Mouse (Mus musculus): ENCODE data around the gene Smyd2. TPM values are rescaled to one million over a fixed set of nuclear protein-coding genes. Genes with fewer than 3 reads are reported as not detected.

Smyd2 gene
- polyA plus RNA-seq, 1 experiment, result 70.8 TPM

DNA sequence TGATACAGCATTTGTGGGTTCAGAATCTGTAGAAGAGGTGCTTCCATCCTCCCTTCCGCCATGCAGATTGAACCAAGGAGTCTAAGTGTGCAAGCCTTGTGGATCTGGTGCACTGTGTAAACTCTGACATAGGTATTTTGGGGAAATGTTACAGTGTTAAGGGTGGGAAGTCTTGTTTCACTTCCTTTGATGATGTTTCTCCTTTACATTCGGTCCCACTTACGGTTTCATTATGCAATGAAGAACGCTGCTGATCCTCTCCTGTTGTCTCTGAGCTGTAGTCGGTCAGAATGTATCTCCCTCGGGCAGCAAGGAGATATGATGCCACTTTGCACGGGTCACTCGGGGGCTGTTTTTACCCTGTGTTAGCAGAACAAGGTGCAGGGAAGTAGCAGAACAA is 50.5 kb downstream of the Smyd2 start:
- no peak for DNase-seq (ENCODE audit: low spot score)

DNA sequence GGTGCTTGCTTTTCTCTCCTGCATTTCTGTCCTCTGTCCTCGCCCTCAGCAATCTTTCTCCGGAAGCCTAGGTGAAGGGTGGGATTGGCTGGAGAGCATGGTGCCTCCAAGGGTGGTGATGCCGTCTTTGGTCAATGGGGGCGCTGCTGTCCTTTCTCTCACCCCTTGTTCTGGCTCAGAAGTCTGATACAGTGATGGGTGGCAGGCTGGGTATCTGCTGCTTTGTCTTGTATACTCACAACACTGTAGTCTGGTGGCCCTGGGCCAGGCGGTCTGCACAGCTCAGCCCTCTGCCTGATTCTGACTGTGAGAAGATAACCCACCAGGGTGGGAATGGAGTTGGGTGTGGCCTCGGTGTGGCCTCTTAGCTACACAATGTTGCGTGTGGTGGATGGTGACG is 51.6 kb downstream of the Smyd2 start:
- no peak for DNase-seq (ENCODE audit: low spot score)

DNA sequence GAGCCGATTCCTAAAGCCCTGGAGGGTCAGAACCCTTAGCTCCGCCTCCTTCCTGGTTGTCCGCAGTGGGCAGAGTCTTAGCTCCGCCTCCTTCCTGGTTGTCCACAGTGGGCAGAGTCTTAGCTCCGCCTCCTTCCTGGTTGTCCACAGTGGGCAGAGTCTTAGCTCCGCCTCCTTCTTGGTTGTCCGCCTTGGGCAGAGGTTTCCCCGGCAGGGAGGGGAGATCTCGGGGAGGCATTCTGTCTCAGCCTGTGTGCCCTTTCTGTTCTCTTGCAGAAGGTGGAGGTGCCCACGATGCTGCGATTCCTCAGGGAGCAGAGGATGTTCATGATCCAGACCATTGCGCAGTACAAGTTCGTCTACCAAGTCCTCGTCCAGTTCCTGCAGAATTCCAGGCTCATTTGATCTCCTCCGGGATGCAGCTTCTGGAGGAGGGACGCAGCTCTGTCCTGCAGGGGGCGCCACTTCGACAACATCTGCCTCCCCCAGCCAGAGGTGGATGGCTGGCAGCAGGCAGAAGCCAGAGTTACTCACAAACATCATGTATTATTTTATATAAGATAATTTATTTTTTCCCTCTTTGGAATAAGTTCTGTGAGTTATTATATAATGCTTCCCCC is 52.4 kb downstream of the Smyd2 start:
- no peak for DNase-seq (ENCODE audit: low spot score)

DNA sequence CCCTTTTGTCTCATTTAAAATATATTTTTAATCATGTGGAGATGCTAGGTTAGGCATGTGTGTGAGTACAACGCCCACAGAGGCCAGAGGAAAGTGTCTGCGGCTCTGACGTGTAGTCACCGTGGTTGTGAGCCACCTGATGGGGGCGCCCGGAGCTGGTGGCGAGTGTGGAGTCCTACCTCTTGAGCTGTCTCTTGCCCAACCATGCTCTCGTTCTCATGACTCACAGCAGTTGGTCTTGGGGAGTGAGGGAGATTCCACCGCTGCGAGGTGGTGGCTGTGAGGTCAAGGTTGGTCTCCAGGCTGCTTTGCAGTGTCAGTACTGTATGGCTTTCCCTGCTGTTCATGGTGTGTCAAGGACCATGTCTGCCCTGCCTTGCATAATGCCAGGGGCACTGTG is 54.1 kb downstream of the Smyd2 start:
- DNase-seq (ENCODE audit: low spot score), result no peak

DNA sequence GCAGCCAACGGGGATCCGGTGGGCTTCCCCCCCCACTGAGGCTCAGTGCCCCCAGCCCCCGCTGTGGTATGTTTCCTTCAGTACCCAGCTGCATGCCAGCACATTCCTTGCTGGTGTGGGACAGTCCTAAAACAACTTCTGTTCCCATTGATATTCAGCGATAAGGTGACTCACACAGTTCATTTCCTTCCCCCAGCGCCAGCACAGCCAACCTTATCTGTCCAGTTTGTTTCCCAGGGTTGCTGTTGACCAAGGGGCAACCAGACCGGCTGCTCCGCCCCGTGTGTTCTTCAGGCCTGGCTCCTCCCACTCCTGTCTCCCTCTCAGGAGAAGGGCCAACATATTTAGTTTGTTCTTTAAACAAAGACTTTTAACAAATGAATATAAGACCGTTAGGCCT is 54.7 kb downstream of the Smyd2 start:
- DNase-seq (ENCODE audit: low spot score), result no peak

DNA sequence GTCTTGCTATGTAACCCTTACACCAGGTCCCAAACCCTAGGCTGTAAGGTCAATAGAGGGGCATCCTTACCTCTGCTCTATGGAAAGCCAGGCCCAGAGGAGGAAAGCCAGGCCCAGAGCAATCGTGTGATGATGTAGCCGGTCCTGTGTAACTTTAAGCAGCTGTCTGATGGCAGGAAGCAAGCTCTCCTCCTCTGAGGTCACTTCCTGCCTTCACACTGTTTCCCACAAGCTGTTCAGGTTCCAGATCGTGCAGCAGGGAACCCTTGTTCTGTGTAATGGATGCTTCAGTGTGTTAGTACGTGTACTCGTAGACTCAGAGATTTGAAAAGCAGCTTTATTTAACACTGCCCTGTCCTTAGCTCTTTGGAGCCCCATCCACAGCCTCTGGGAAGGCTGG is 55.1 kb downstream of the Smyd2 start:
- DNase-seq (ENCODE audit: low spot score), result no peak

DNA sequence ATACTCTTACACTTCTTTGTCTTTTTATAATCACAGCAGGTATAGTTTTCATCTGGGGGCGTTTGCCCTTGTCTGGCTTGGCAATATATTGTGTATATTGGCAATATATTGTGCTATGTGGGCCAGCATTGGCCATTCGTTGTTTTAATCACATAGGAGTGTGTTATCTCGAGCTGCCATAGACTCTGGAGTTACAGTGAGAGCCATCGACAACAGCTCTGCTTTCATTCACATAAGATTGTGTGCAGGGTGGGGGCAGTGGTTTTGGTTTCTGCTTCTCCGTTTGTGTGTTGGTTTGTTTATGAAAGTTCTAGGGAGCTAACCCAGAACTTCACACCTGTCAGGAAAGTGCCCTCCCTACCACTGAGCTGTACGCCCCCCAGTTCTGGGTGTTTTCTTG is 55.5 kb downstream of the Smyd2 start:
- no peak for DNase-seq (ENCODE audit: low spot score)

DNA sequence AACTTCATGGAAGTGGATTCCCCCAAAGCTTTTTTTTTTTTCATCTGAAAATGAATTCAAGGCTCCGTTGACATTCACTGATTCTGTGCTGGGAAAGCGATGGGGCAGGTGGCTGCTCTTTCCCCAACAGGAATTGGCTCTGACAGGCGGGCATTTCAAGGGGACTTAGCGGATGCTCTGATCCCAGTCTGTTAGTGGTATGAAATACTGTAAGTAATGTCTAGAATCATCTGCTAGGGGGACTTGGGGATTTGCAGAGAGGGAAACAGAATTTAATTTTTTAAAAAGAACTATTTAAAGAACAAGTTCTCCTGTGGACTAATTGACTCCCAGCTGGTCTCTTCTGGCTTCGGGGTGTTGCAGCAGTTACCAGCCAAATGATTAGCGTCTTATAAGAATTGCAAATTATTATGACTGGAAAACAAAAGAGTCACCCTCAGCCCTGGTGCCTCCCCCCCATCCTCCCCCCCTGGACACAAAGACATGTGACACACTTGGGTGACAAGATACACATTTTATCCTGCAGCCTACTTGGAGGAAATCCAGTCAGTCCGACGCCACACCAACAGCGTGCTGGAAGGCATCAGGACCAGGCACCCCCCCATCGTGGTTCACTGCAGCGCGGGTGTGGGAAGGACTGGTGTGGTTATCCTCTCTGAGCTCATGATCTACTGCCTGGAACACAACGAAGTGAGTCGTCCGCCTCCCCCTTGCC is 57.2 kb downstream of the Smyd2 start:
- no peak for DNase-seq (ENCODE audit: low spot score)

DNA sequence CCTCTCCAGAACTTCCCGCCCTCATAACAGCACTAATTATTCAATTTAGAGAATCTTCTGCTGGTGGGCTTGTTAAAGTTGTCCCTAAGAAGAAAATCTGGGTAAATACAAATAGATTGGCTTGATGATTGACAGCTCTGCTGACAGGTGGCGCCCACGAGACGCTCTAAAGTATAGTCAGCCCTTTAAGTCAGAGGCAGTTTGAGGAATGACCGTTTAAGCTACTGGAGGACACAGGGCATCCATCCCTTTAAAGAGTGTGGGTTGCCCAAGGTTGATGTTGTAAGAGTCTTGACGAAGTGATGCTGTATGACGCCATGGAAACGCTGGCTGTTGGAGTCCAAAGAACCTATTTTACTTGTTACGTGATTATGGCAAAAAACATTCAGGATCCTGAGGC is 57.9 kb downstream of the Smyd2 start:
- no peak for DNase-seq (ENCODE audit: low spot score)

DNA sequence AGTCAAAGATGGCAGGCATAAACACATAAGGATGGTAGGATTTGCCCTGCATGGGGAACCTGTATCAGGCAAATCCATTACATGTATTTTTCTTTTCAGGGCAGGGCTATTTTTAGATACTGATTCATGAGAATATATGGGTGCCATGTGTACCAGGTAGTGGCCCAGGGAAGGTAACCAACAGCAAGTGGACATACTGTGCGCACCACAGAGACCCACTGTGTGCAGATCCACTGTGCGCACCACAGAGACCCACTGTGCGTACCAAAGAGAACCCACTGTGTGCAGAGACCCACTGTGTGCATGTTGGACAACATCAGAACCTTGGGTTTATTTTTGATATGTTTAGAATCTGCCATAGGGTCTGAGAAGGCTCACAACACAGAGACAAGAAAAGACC is 58.4 kb downstream of the Smyd2 start:
- DNase-seq (ENCODE audit: low spot score), result no peak

DNA sequence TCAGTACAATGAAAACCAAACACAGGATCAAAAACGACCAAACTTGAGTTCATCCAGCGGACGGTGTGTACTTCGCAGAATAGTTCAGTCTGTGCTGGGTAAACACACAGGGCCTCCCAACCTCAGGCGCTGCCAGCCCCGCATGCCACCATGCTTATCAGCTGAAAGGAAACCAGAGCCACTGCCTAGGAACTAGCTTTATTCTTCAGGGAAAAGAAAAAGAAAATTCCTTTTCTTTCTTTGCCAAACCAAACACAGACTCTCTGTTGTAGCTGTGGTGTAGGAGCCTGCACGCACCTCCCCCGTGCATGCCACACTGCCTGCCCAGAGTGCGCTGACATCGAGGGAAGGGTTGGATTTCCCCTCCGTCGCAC is 61.2 kb downstream of the Smyd2 start:
- no peak for DNase-seq (ENCODE audit: low spot score)

DNA sequence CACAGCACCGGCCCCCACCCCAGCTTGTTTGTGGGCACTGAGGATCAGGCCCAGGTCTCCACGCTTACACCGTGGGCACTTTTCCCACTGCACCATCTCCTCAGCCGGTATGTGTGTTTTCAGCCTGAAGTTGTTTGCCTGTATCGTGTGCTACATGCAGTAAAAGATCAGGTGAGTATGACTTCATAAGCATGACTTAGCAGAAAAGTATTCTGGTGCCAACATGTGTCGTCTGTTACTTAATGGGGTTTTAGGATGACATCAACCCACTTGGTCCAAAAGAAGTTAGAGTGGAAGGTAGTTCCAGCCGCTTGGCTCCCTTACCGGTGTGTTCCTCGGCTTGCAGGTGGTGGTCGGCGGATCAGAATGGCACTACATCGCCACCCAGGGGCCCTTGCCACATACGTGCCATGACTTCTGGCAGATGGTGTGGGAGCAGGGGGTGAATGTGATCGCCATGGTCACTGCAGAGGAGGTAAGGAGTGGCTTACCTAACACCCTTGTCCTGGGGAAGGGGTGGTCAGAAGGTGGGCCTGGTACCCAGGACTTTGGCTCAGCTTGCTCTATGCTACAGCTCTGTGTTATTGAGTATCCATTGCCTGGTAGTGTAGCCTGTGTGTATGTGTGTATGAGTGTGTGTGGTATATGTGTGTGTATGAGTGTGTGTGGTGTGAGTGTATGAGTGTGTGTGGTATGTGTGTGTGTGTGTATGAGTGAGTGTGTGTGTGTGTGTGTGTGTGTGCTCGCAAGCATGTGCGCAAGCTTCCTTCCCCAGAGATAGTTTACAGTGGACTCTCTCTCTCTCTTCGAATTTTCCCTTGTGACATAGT is 61.8 kb downstream of the Smyd2 start:
- no peak for DNase-seq (ENCODE audit: low spot score)

DNA sequence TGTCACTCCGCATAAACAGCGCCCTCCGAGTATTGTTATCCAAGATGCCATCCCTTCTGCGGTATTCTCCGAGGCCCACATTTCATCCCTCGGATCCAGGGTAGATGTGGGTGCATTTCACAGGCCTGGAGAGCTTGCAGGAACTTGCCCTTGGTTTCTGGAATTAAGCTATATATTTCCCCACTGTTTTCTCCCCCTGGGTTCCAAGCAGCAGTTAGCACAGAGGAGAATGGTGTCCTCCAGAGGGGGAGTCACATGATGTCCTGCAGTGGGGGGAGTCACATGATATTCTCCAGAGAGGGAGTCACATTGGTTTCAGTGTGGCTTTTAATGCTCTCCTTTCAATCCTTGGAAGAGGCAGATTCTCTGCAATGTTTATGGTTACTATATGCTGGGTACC is 63.8 kb downstream of the Smyd2 start:
- no peak for DNase-seq (ENCODE audit: low spot score)

DNA sequence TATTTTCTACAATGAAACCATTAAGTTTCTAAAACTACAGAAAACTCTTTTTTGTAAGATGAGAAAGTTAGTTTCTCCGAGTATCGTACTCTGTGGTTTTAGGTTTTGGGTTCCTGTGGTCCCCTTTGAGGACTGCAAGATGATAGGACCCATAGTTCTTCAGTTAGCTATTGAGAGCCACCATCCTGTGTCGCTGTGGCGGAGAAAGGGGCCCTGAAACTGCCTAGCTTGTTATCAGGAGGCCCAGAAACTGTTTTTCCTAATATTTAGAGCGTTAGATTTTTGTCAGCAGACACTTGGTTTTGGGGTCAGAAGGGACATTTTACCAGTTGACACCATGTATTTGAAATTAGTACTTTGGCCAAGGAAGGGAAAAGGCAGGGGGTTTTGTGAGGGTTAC is 66.4 kb downstream of the Smyd2 start:
- no peak for DNase-seq (ENCODE audit: low spot score)

DNA sequence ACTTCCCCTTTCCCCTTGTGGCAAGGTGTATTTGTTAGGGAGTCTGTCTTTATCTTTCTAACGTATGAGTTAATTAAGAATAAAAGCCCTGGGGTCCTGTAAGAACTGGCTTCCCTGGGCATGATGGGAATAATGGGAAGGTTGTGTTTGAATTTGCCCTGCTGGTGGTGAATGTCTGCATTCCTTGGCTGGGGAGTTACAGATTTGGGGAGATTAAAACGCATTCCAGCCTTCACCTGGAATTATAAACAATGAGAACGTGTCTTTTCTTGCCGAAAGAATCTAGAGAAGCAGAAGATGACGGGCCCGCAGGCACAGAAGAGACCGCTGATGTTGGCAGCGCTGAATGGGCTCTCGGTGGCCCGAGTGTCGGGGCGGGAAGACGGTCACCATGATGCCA is 67.5 kb downstream of the Smyd2 start:
- DNase-seq (ENCODE audit: low spot score), result no peak

DNA sequence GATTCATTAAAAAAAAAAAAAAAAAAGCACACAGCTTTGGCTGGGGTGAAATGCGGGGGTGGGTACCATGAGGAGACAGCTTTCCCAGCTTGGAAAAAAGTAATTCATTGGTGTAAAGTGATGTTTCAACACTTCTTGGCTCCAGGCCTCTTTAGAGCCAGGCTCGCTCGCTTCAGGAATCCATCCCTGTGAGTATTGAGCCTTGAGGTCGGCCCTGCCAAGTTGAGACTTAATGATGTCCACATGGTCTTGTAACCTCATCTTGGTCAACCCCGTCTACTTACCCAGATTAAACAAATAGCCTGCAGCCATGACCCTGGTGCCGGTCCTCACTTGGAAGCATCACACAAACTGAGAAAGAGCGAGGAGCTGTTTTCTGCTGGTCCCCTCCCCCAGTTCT is 69.7 kb downstream of the Smyd2 start:
- DNase-seq (ENCODE audit: low spot score), result no peak

DNA sequence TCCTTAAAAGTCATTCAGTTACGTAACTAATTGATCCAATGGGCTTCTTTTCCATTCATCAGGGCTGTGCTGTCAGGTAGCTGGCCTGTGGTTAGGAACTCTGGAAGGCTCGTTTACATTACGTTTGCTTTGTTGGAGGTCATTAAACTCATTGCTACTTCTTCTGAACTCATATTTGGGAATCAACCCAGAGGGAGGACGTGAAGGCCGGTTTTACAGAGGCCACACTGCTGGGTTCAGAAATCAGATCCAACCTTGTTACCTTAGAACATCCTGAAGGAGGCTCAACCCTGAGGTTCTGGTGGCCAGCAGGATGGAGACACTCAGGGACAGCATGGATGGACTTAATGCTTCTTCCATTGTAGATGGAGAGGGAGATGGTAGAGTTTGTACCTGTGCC is 70.1 kb downstream of the Smyd2 start:
- no peak for DNase-seq (ENCODE audit: low spot score)

DNA sequence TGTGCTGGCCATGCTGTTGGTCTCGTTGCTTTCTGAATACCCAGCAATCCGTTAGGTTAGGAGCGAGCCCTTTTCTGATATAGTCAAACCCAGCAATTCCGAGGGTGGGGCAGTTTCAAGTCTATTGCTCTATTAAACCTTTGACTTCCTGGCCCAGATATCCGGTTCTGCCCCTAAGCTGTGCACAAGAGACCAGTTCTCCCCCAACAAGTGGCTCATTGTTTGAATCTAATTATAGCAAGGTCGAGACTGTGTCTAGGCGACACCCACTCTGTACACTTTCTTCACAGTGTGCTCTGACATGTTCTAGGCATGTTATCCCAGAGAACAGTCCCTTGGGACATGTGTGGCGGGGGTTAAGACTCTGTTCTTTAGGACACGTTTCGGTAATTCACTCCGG is 72.6 kb downstream of the Smyd2 start:
- DNase-seq (ENCODE audit: low spot score), result no peak

DNA sequence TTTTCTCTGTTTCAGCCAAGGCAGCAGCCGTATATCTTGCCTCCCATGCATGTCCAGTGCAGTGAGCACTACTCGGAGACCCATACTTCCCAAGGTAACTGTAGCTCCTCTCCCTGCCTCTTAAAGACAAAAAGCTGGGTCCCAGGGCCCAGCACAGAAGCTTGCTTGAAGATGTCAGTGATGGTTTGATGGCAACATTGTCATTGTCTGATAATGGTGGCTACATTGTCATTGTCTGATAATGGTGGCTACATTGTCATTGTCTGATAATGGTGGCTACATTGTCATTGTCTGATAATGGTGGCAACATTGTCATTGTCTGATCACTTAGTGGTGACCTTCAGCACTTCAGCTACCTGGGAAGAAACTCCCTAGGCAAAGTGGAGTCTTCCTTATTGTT is 75.8 kb downstream of the Smyd2 start:
- no peak for DNase-seq (ENCODE audit: low spot score)

DNA sequence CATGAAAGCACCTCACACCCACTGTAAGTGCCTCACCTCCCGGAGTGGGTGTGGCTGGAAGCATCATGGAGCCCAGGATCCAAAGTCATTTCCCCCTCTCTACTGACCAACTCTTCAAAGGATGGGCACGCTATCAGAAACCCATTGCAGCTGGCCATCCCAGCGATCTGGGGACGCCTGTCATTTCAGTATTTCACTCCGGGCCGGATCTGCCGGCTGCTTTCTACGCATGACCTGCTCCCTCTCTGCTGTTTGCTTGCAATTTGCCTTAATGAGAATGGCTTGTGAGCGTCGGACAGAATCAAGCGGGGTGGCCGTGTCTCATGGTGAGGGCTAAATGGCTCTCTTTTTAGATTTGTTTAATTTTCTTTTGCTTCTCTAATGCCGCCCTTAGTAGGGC is 88.0 kb downstream of the Smyd2 start:
- DNase-seq (ENCODE audit: low spot score), result no peak

DNA sequence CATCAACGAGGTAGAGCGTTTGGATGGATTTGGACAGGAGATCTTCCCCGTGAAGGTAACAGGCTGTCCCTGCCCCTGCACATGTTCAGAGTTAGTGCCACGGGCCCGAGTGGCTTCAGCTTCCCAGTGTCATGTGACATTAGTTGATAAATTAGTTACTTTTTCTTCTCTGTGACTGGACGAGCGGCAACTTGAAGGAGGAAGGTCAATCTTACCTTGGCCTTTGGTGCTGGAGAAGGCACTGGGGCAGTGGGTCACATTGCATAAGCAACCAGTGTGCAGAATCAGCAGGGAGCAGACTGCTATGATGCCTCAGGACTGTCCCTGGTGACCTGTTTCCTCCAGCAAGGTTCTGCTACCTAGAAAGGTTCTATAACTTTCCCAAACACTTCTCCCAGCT is 88.8 kb downstream of the Smyd2 start:
- no peak for DNase-seq (ENCODE audit: low spot score)

DNA sequence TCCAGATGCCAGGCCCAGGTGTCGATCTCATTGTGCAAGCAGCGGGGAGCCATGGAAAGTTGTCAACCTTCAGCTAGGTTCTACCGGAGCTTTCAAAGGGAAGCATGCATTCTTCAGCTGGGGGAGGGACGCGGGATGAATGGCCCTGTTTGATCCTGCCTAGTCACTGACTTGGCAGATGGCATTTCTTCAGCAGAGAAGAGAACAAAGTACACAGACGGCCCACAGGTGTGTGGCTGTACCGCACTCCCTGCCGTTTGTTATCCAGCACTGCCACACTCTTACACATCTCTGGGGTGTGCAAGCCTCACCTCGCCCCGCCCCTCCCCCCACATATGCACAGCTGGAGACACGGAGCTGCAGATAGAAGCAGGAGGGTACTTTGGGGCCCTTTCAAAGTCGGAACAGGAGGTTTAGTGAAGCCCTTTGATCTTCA is 91.3 kb downstream of the Smyd2 start:
- no peak for DNase-seq (ENCODE audit: low spot score)

All from urinary bladder, adult 2 months (tissue).